Mouse (Mus musculus) thymus, postnatal 36 days (tissue): ENCODE measurements at regions not wholly inside any gene's neighbourhood (a gene's known extent, or its start where the extent isn't known, plus 50 kb on each side); places are given as distances from the start of the nearest gene placed in this dataset.

ENCODE experiments used
- DNase-seq, 2 experiments: peaks; one replicate each; pipeline ENCODE4 v3.0.0; 2022; ENCODE audit warnings: mixed read lengths in 2 of 2

- no peak for DNase-seq
Observed at GRCm38 (mm10) chr17:79977154-79977571, 81.2 kb upstream of the Atl2 start.

GRCm38 (mm10) chr17:79976518-79977100 is 80.7 kb upstream of the Atl2 start:
- DNase-seq: no peak

- DNase-seq: peak in 1 of 2 experiments; percentile 57
Observed at GRCm38 (mm10) chr17:79975997-79976443, 80.1 kb upstream of the Atl2 start.

GRCm38 (mm10) chr17:79975150-79975757 is 79.3 kb upstream of the Atl2 start:
- peak in 1 of 2 experiments; percentile 63 for DNase-seq

- no peak for DNase-seq
Observed at GRCm38 (mm10) chr17:79971721-79972336, 75.9 kb upstream of the Atl2 start.

- no peak for DNase-seq
Observed at GRCm38 (mm10) chr17:79969500-79969972, 73.6 kb upstream of the Atl2 start.

- no peak for DNase-seq
Observed at GRCm38 (mm10) chr17:79968819-79969218, 72.9 kb upstream of the Atl2 start.

- DNase-seq: no peak
Observed at GRCm38 (mm10) chr17:79966981-79967380, 71.1 kb upstream of the Atl2 start.

GRCm38 (mm10) chr17:79965625-79966024 is 69.7 kb upstream of the Atl2 start:
- DNase-seq: peak in 1 of 2 experiments; percentile 56

- peak; percentile 87 to 92 for DNase-seq
Observed at GRCm38 (mm10) chr17:79964850-79965249, 68.9 kb upstream of the Atl2 start.

GRCm38 (mm10) chr17:79963330-79963729 is 67.4 kb upstream of the Atl2 start:
- DNase-seq: peak in 1 of 2 experiments; percentile 34

GRCm38 (mm10) chr17:79961391-79961790 is 65.5 kb upstream of the Atl2 start:
- DNase-seq: no peak

GRCm38 (mm10) chr17:79960688-79961087 is 64.8 kb upstream of the Atl2 start:
- DNase-seq: no peak

GRCm38 (mm10) chr17:79955267-79955666 is 59.3 kb upstream of the Atl2 start:
- peak; percentile 57 to 68 for DNase-seq

GRCm38 (mm10) chr17:79954624-79955244 is 58.8 kb upstream of the Atl2 start:
- peak; percentile 76 to 91 for DNase-seq

- no peak for DNase-seq
Observed at GRCm38 (mm10) chr17:79948591-79949475, 52.9 kb upstream of the Atl2 start.
